Mouse (Mus musculus) thymus, adult 2 months (tissue): ENCODE data around the gene Snapc5.

Experiments
- CTCF ChIP-seq: fragments of 200-500 bp; IDR thresholded peaks from 2 replicates; pipeline ENCODE4 v1.5.1; 2012; ENCODE audit warnings: mild to moderate bottlenecking, control low read depth, low read length, moderate library complexity, borderline replicate concordance; ENCODE audit not compliant: control insufficient read depth, poor library complexity, insufficient read depth; ENCODE audit errors: extremely low read depth
- POLR2A ChIP-seq: fragments of 200-500 bp; IDR thresholded peaks from 2 replicates; pipeline ENCODE4 v1.6.1; 2012; ENCODE audit warnings: mild to moderate bottlenecking, low read length, control low read depth, moderate library complexity; ENCODE audit not compliant: control insufficient read depth, poor library complexity, insufficient read depth; ENCODE audit errors: extremely low read depth

DNA sequence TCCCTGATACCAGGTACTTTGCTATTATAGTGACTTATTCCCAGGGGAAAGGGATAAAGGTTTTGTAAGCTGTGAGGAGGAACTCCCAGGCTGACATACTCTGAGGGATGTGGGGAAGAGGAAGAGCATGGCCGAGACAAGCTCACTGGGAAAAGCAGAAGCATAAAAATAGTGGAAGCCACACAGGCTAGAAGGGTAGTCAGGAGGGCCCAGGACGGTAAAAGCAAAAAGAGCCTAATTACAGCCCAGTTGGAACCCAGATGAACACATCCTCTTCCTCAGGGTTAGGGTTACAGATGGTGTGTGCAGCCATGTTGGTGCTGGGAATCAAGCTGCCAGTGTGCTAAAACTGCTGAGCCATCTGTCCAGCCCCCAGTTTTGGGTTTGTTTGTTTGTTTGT is 43.0 kb downstream of the Snapc5 start:
- TF ChIP-seq CTCF = no peak
- TF ChIP-seq POLR2A = no peak
